13 mouse cellular contexts compared by ENCODE assay signal in the genomic region with DNA sequence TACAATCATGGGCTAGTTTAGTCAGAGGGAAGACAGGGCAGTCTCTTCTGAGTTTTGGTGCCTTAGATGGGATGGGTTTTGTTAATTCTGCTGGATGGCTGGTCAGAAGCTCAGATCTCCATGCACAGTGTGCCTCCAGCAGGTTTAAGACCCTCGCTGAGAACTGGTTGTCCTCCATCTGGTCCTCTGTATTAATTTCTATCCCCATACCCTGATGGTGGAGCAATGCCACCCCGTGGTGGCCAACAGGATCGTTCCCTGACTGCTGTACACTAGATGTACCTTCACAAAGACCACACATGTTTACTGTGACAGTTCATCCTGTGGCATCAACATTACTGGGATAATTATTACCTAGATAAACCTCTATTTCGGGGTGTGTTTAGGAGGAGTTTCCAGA. TPM values are rescaled to one million over a fixed set of nuclear protein-coding genes. Genes with fewer than 3 reads are reported as not detected.
DNase-seq lines count a peak whose midpoint lies in the region; ATAC-seq and TF ChIP-seq lines count a peak whose summit lies in the region.
"Had no signal": no experiment of that assay in that cellular context is flagged by ENCODE, and none has a peak within 500 bp of the region (broad histone marks: within the 10 kb centered on the region; RNA-seq: fewer than 3 reads in every experiment).

No protein-coding gene starts in this region.

- intact Hi-C loops in heart, adult 2 months (cut with DNase I) = loop anchor here (5.0 to 10.0 kb wide), 2 partner anchors 75 to 102 kb away; no protein-coding TSS in a partner anchor

- H3K36me3 ChIP-seq in heart, adult 2 months (ENCODE audit: control insufficient read depth, insufficient read depth, low read length) = no peaks in the 10 kb centered on the region; the same call in 1 of the 2 replicates
- no peaks in the 10 kb centered on the region for H3K36me3 ChIP-seq in liver, postnatal 0 days (replicated peaks; ENCODE audit: insufficient read depth, low read length)
- no peaks in the 10 kb centered on the region for H3K36me3 ChIP-seq in hindbrain, embryonic 10.5 days

- TF ChIP-seq POLR2A in heart, adult 2 months (IDR thresholded peaks at IDR 0.05; ENCODE audit: insufficient read depth, low read depth, low read length) = no peak

- peak; percentile 61 for TF ChIP-seq CTCF in heart, adult 2 months (IDR thresholded peaks at IDR 0.05)
- peak; percentile 71 for TF ChIP-seq CTCF in liver, postnatal 0 days (IDR thresholded peaks at IDR 0.05; ENCODE audit: low read depth)

- no peak overlapping the region for H3K4me3 ChIP-seq in heart, adult 2 months
- H3K4me3 ChIP-seq in liver, postnatal 0 days (ENCODE audit: low read depth, low read length) = no peak overlapping the region
- no peak overlapping the region for H3K4me3 ChIP-seq in hindbrain, embryonic 10.5 days

- no peak for DNase-seq in heart, adult 2 months
- DNase-seq in heart, adult 9 months (ENCODE audit: low spot score in 2 of 2) = no peak
- peak; percentile 31 for DNase-seq in liver, postnatal 0 days
- no peak for DNase-seq in liver
- DNase-seq in Muller cell, postnatal 12 days (ENCODE audit: inconsistent ontology term) = peak; percentile 17
- no peak for DNase-seq in hindbrain, embryonic 10.5 days (ENCODE audit: low spot score)
- DNase-seq: cerebellum, adult 11 months; heart, adult 11 months; midbrain, embryonic 14.5 days had no signal

- peaks cover 4% of the 10 kb centered on the region for H3K4me1 ChIP-seq in heart, adult 2 months (ENCODE audit: control insufficient read depth, insufficient read depth, low read length)
- H3K4me1 ChIP-seq in liver, postnatal 0 days (ENCODE audit: insufficient read depth) = no peaks in the 10 kb centered on the region
- 0 out of 2 replicates have a peak, but pooled peaks cover 4% of the 10 kb centered on the region for H3K4me1 ChIP-seq in hindbrain, embryonic 10.5 days (replicated peaks)

- TF ChIP-seq EP300 in heart, adult 2 months (IDR thresholded peaks at IDR 0.05; ENCODE audit: insufficient read depth, low read depth, low read length) = 0 out of 2 replicates have a peak, but pooled peaks have one; percentile 16
- no peak for TF ChIP-seq EP300 in liver, postnatal 0 days (IDR thresholded peaks at IDR 0.05; ENCODE audit: low read depth)

- peak; percentile 43; the same call in 1 of the 2 replicates for ATAC-seq in liver, postnatal 0 days
- peak; percentile 68; the same call in 1 of the 2 replicates for ATAC-seq in neutrophil, adult 5-6 weeks (ENCODE audit: extremely low read depth, insufficient number of reproducible peaks, low FRiP score, poor library complexity, severe bottlenecking)
- no peak for ATAC-seq in CD4-positive, CD25-positive, alpha-beta regulatory T cell, adult 4 months

- H3K79me2 ChIP-seq in heart, adult 2 months (replicated peaks; ENCODE audit: control insufficient read depth, insufficient read depth, low read length) = no peaks in the 10 kb centered on the region

- no peak overlapping the region for H3K9ac ChIP-seq in heart, adult 2 months (ENCODE audit: low read depth, low read length)
- no peak overlapping the region for H3K9ac ChIP-seq in liver, postnatal 0 days (replicated peaks)

- H3K4me2 ChIP-seq in liver, postnatal 0 days (ENCODE audit: low read depth, low read length) = no peak overlapping the region

- H3K9me3 ChIP-seq in liver, postnatal 0 days (ENCODE audit: low read length) = no peaks in the 10 kb centered on the region
- H3K9me3 ChIP-seq in hindbrain, embryonic 10.5 days = no peaks in the 10 kb centered on the region

- H3K27ac ChIP-seq in heart, adult 2 months = no peak overlapping the region
- H3K27ac ChIP-seq in liver, postnatal 0 days (ENCODE audit: low read depth) = no peak overlapping the region
- no peak overlapping the region for H3K27ac ChIP-seq in hindbrain, embryonic 10.5 days

- 47% methylated on average over 4 of the region's 4 CpGs for WGBS in heart, adult 2 months
- 38% methylated on average over 4 of the region's 4 CpGs for WGBS in liver, postnatal 0 days (ENCODE audit: insufficient replicate concordance)
- WGBS in hindbrain, embryonic 10.5 days = 73% methylated on average over 4 of the region's 4 CpGs

- no peaks in the 10 kb centered on the region for H3K27me3 ChIP-seq in heart, adult 2 months (ENCODE audit: control insufficient read depth, insufficient read depth, low read length)
- H3K27me3 ChIP-seq in liver, postnatal 0 days (ENCODE audit: insufficient read depth, low read length) = no peaks in the 10 kb centered on the region
- H3K27me3 ChIP-seq in hindbrain, embryonic 10.5 days (ENCODE audit: insufficient read depth, poor library complexity, severe bottlenecking) = no peaks in the 10 kb centered on the region; the same call in 1 of the 2 replicates

RNA-seq across cellular contexts. Expression of a gene that starts 12.7 kb away (rescaled TPM):
- not detected for total RNA-seq in heart, adult 2 months (2021)
- polyA plus RNA-seq in heart, adult 2 months (2012; rRNA removed) = not detected in 2 replicates
- polyA plus RNA-seq in liver, postnatal 0 days (2015; fragmentation: Nextera tagmentation; extraction: Ambion mirVana) = not detected in 2 replicates
- 1.4 TPM in 1 of 2 replicates, not detected in the other for total RNA-seq in neutrophil, adult 5-6 weeks (2017)
- polyA plus RNA-seq in CD4-positive, CD25-positive, alpha-beta regulatory T cell, adult 4 months (2017; shearing (Covaris generic)) = not detected
- not detected in 2 replicates for polyA plus RNA-seq in hindbrain, embryonic 10.5 days (2016; fragmentation: Nextera tagmentation; extraction: Ambion mirVana)
- polyA plus RNA-seq: large intestine, adult 2 months; limb, embryonic 14.5 days; midbrain, embryonic 14.5 days had no signal

RNA-seq across cellular contexts. Expression of a gene that starts 16.4 kb away (rescaled TPM):
- not detected for total RNA-seq in heart, adult 2 months (2021)
- polyA plus RNA-seq in heart, adult 2 months (2012; rRNA removed) = 0.59 and 0.92 TPM in 2 replicates
- polyA plus RNA-seq in liver, postnatal 0 days (2015; fragmentation: Nextera tagmentation; extraction: Ambion mirVana) = 1.3 TPM in 2 replicates
- total RNA-seq in neutrophil, adult 5-6 weeks (2017) = 25.6 and 29.2 TPM in 2 replicates
- polyA plus RNA-seq in CD4-positive, CD25-positive, alpha-beta regulatory T cell, adult 4 months (2017; shearing (Covaris generic)) = not detected
- 1.2 and 1.3 TPM in 2 replicates for polyA plus RNA-seq in hindbrain, embryonic 10.5 days (2016; fragmentation: Nextera tagmentation; extraction: Ambion mirVana)

RNA-seq across cellular contexts. Expression of a gene that starts 29.6 kb away (rescaled TPM):
- not detected for total RNA-seq in heart, adult 2 months (2021)
- 0.61 and 1.00 TPM in 2 replicates for polyA plus RNA-seq in heart, adult 2 months (2012; rRNA removed)
- 1.6 and 1.8 TPM in 2 replicates for polyA plus RNA-seq in liver, postnatal 0 days (2015; fragmentation: Nextera tagmentation; extraction: Ambion mirVana)
- 15.6 and 16.2 TPM in 2 replicates for total RNA-seq in neutrophil, adult 5-6 weeks (2017)
- polyA plus RNA-seq in CD4-positive, CD25-positive, alpha-beta regulatory T cell, adult 4 months (2017; shearing (Covaris generic)) = 10 to 100 TPM in 1 of 2 experiments, 1 to 10 TPM in 1; 2.9 to 12.2 TPM
- 0.58 TPM in 1 of 2 replicates, not detected in the other for polyA plus RNA-seq in hindbrain, embryonic 10.5 days (2016; fragmentation: Nextera tagmentation; extraction: Ambion mirVana)

RNA-seq across cellular contexts. Expression of a gene that starts 39.9 kb away (rescaled TPM):
- 10 to 100 TPM; 21.5 to 25.4 TPM for total RNA-seq in heart, adult 2 months (2021)
- polyA plus RNA-seq in heart, adult 2 months (2012; rRNA removed) = 13.0 and 14.1 TPM in 2 replicates
- polyA plus RNA-seq in liver, postnatal 0 days (2015; fragmentation: Nextera tagmentation; extraction: Ambion mirVana) = 46.9 and 55.2 TPM in 2 replicates
- 1,141 and 1,189 TPM in 2 replicates for total RNA-seq in neutrophil, adult 5-6 weeks (2017)
- polyA plus RNA-seq in CD4-positive, CD25-positive, alpha-beta regulatory T cell, adult 4 months (2017; shearing (Covaris generic)) = not detected
- 1.9 and 3.0 TPM in 2 replicates for polyA plus RNA-seq in hindbrain, embryonic 10.5 days (2016; fragmentation: Nextera tagmentation; extraction: Ambion mirVana)

RNA-seq across cellular contexts. Expression of a gene that starts 54.3 kb away (rescaled TPM):
- total RNA-seq in heart, adult 2 months (2021) = 10 to 100 TPM; 12.6 to 13.7 TPM
- 4.3 and 6.7 TPM in 2 replicates for polyA plus RNA-seq in heart, adult 2 months (2012; rRNA removed)
- polyA plus RNA-seq in liver, postnatal 0 days (2015; fragmentation: Nextera tagmentation; extraction: Ambion mirVana) = 92.6 and 107 TPM in 2 replicates
- 30.6 and 52.2 TPM in 2 replicates for total RNA-seq in neutrophil, adult 5-6 weeks (2017)
- not detected for polyA plus RNA-seq in CD4-positive, CD25-positive, alpha-beta regulatory T cell, adult 4 months (2017; shearing (Covaris generic))
- polyA plus RNA-seq in hindbrain, embryonic 10.5 days (2016; fragmentation: Nextera tagmentation; extraction: Ambion mirVana) = 1.1 and 1.5 TPM in 2 replicates

Comparison
In these comparisons a context has a peak if more than half of its experiments do, and no peak if none do; other contexts are left out.
1. DNase-seq: peak in liver, postnatal 0 days (single experiment) and Muller cell, postnatal 12 days (single experiment); none in heart, adult 2 months (0 of 2), heart, adult 9 months (0 of 2), liver (single experiment) and hindbrain, embryonic 10.5 days (single experiment).